Mouse (Mus musculus) G1E (cell line): ENCODE data around the gene Cebpe. TPM values are rescaled to one million over a fixed set of nuclear protein-coding genes. Genes with fewer than 3 reads are reported as not detected.
A peak's percentile ranks its signal among the peaks of the same experiment; 100 is the strongest.

Experiments used
- ATAC-seq: 2 replicates; pipeline ENCODE4 v1.8.0; 2016; ENCODE audit warnings: mild to moderate bottlenecking; ENCODE audit not compliant: insufficient number of reproducible peaks, poor library complexity, low FRiP score, severe bottlenecking; ENCODE audit errors: extremely low read depth
- DNase-seq: peaks from one replicate; pipeline ENCODE4 v3.0.0; 2012; ENCODE audit warnings: low spot score
- H3K27me3 ChIP-seq: 2 replicates; pipeline ENCODE4 v1.6.1; 2012; ENCODE audit warnings: mild to moderate bottlenecking, low read length, inconsistent platforms; ENCODE audit not compliant: insufficient read depth
- H3K36me3 ChIP-seq: replicated peaks from 2 replicates; pipeline ENCODE3; 2012; ENCODE audit warnings: mild to moderate bottlenecking, inconsistent platforms
- H3K4me1 ChIP-seq: 2 replicates; pipeline ENCODE4 v1.6.1; 2012; ENCODE audit warnings: low read depth, low read length, inconsistent platforms, mixed read lengths; ENCODE audit not compliant: insufficient read depth
- H3K4me3 ChIP-seq: 2 replicates; pipeline ENCODE4 v1.5.1; 2012; ENCODE audit warnings: low read depth, mild to moderate bottlenecking, inconsistent platforms, low read length, moderate library complexity, mixed read lengths
- H3K9me3 ChIP-seq: replicated peaks from 2 replicates; pipeline ENCODE4 v1.6.1; 2012; ENCODE audit warnings: inconsistent platforms
- CTCF ChIP-seq: IDR thresholded peaks from 2 replicates; pipeline ENCODE4 v1.5.1; 2012; ENCODE audit warnings: low read depth, low read length, inconsistent platforms, mixed read lengths
- GATA1 ChIP-seq: IDR thresholded peaks from 2 replicates; pipeline ENCODE4 v1.6.1; 2012; ENCODE audit warnings: borderline replicate concordance, low read length, inconsistent platforms, mixed read lengths
- GATA2 ChIP-seq: IDR thresholded peaks from 2 replicates; pipeline ENCODE4 v1.6.1; 2012; ENCODE audit warnings: low read depth, low read length, inconsistent platforms, borderline replicate concordance
- POLR2AphosphoS5 ChIP-seq: IDR thresholded peaks from 2 replicates; pipeline ENCODE4 v1.6.1; 2012; ENCODE audit warnings: low read depth, low read length, inconsistent platforms; ENCODE audit not compliant: insufficient replicate concordance
- TAL1 ChIP-seq: conservative IDR thresholded peaks from 2 replicates; pipeline ENCODE4 v1.6.1; 2012; ENCODE audit warnings: low read depth, low read length, inconsistent platforms, mixed read lengths
- polyA plus RNA-seq: library from polyadenylated mRNA; stranded (reverse); fragments of >175 nt; gene quantifications from 2 replicates; pipeline ENCODE4 v1.2.3, GENCODE M21; 2012
- total RNA-seq, 2 experiments: library from RNA; stranded (forward) in 1 of 2; stranded (reverse) in 1 of 2; fragments of 200-1000 nt in 1 of 2; fragments of >200 nt in 1 of 2; fragmentation: Nextera tagmentation in 1 of 2; gene quantifications; 2 replicates each; pipeline ENCODE4 v1.2.3; 2014 to 2017

Gene Cebpe
- total and polyA plus RNA-seq, 3 experiments, result 0.16 to 11.1 (median 0.90) TPM

- H3K4me1 ChIP-seq, result peaks cover 23% of the 10 kb centered on the region
- no peaks in the 10 kb centered on the region for H3K27me3 ChIP-seq
- peaks cover 98% of the 10 kb centered on the region for H3K36me3 ChIP-seq
- H3K9me3 ChIP-seq, result peaks cover 5% of the 10 kb centered on the region
- TF ChIP-seq CTCF (no peak), POLR2AphosphoS5 (no peak), GATA2 (no peak), GATA1 (no peak)
- no peak overlapping the region for H3K4me3 ChIP-seq
- ATAC-seq (no peak), DNase-seq (no peak)
Measured at GRCm38 (mm10) chr14:54727565-54727964, 15.6 kb upstream of the Cebpe start.

- ATAC-seq, result no peak
- TF ChIP-seq GATA1 (no peak), CTCF (no peak), TAL1 (no peak), GATA2 (no peak), POLR2AphosphoS5 (no peak)
- Histone ChIP-seq H3K27me3 (no peaks in the 10 kb centered on the region), H3K36me3 (peaks cover 84% of the 10 kb centered on the region), H3K4me3 (no peak overlapping the region), H3K9me3 (peaks cover 5% of the 10 kb centered on the region), H3K4me1 (peaks cover 27% of the 10 kb centered on the region)
- DNase-seq, result no peak
Measured at GRCm38 (mm10) chr14:54724049-54724448, 12.1 kb upstream of the Cebpe start.

GRCm38 (mm10) chr14:54721711-54722110, 9.7 kb upstream of the Cebpe start:
- TF ChIP-seq POLR2AphosphoS5 (no peak), GATA1 (no peak), CTCF (no peak), TAL1 (no peak)
- Histone ChIP-seq H3K36me3 (peaks cover 62% of the 10 kb centered on the region), H3K4me1 (peaks cover 30% of the 10 kb centered on the region), H3K27me3 (no peaks in the 10 kb centered on the region), H3K9me3 (peaks cover 5% of the 10 kb centered on the region), H3K4me3 (no peak overlapping the region)
- ATAC-seq (no peak), DNase-seq (no peak)

GRCm38 (mm10) chr14:54720654-54721350, 8.8 kb upstream of the Cebpe start:
- ATAC-seq (no peak), DNase-seq (no peak)
- no peak for TF ChIP-seq GATA2
- no peak for TF ChIP-seq TAL1
- TF ChIP-seq GATA1, result no peak
- TF ChIP-seq CTCF, result no peak
- no peak for TF ChIP-seq POLR2AphosphoS5
- Histone ChIP-seq H3K9me3 (no peaks in the 10 kb centered on the region), H3K27me3 (no peaks in the 10 kb centered on the region), H3K36me3 (peaks cover 53% of the 10 kb centered on the region), H3K4me3 (no peak overlapping the region), H3K4me1 (peaks cover 36% of the 10 kb centered on the region)

- Histone ChIP-seq H3K4me3 (no peak overlapping the region), H3K27me3 (no peaks in the 10 kb centered on the region), H3K36me3 (peaks cover 45% of the 10 kb centered on the region), H3K4me1 (peaks cover 40% of the 10 kb centered on the region), H3K9me3 (no peaks in the 10 kb centered on the region)
- DNase-seq (no peak), ATAC-seq (no peak)
- TF ChIP-seq GATA1 (no peak), GATA2 (no peak)
Measured at GRCm38 (mm10) chr14:54720041-54720440, 8.1 kb upstream of the Cebpe start.

- TF ChIP-seq GATA1 (no peak), TAL1 (no peak), CTCF (no peak), GATA2 (no peak), POLR2AphosphoS5 (no peak)
- peaks cover 2% of the 10 kb centered on the region for H3K36me3 ChIP-seq
- no peak for ATAC-seq
- H3K4me1 ChIP-seq, result peaks cover 60% of the 10 kb centered on the region
- no peak for DNase-seq
- no peaks in the 10 kb centered on the region for H3K9me3 ChIP-seq
- H3K4me3 ChIP-seq, result peak overlapping the region; percentile 67; the same call in 1 of the 2 replicates
- peaks cover 14% of the 10 kb centered on the region for H3K27me3 ChIP-seq
Measured at GRCm38 (mm10) chr14:54715402-54715801, 3.4 kb upstream of the Cebpe start.

GRCm38 (mm10) chr14:54714617-54715081, 2.7 kb upstream of the Cebpe start:
- peak overlapping the region; percentile 67 for H3K4me3 ChIP-seq
- H3K36me3 ChIP-seq, result no peaks in the 10 kb centered on the region
- DNase-seq (peak; percentile 63), ATAC-seq (peak; percentile 85)
- peaks cover 21% of the 10 kb centered on the region for H3K27me3 ChIP-seq
- H3K4me1 ChIP-seq, result peaks cover 65% of the 10 kb centered on the region
- no peaks in the 10 kb centered on the region for H3K9me3 ChIP-seq
- TF ChIP-seq CTCF, result no peak
- TF ChIP-seq GATA2, result no peak
- no peak for TF ChIP-seq POLR2AphosphoS5
- no peak for TF ChIP-seq GATA1
- TF ChIP-seq TAL1, result no peak
